Mouse (Mus musculus) lung, postnatal 36 days (tissue): ENCODE data around the gene Abr.
A peak's percentile ranks its signal among the peaks of the same experiment; 100 is the strongest.

ENCODE experiments used
- DNase-seq: peaks from one replicate; pipeline ENCODE4 v3.0.0; 2022; ENCODE audit warnings: mixed read lengths

Abr gene

GRCm38 (mm10) chr11:76484033-76484432 is 138.1 kb downstream of the Abr start:
- no peak for DNase-seq

- no peak for DNase-seq
Observed at GRCm38 (mm10) chr11:76483171-76483727, 138.9 kb downstream of the Abr start.

DNA sequence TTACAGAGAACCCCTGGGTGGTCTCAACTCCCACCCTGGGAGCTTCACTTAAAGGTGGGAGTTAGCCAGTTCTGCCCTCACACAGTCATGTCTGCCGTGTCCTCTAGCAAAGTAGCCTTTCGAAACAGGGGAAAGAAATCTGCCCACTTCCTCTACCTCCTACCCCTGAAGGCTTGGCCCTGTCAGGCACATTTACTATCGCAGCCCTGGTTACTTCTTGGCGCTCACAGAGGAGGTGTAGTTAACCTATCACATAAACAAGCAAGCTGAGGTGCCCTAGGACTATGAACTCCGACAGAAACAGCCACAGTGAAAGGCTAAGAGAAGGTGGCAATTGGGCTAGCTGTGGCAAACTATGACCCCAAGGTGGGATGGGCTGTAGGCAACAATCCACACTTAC is 139.4 kb downstream of the Abr start:
- peak; percentile 37 for DNase-seq

GRCm38 (mm10) chr11:76482183-76482582 is 139.9 kb downstream of the Abr start:
- DNase-seq, result peak; percentile 58

DNA sequence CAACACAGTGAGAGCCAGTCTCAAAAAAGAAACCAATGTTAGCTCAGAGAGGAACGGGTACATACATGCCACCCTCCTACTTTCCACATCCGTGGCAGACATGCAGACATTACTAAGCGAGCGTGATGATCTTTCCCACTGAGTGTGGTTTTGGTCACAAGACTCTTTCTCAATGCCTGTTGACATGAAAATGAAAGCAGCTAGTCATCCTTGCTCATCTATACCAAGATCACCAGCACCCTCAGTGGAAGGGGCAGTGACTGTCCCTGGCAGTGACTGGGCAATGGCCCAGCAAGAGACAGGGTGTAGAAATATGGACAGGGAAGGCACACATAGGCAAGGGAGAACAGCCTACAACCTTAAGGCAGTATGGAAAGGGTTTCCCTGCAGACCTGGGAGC is 142.4 kb downstream of the Abr start:
- DNase-seq, result peak; percentile 71

- peak; percentile 31 for DNase-seq
Observed at GRCm38 (mm10) chr11:76478676-76479655, 143.1 kb downstream of the Abr start.

DNA sequence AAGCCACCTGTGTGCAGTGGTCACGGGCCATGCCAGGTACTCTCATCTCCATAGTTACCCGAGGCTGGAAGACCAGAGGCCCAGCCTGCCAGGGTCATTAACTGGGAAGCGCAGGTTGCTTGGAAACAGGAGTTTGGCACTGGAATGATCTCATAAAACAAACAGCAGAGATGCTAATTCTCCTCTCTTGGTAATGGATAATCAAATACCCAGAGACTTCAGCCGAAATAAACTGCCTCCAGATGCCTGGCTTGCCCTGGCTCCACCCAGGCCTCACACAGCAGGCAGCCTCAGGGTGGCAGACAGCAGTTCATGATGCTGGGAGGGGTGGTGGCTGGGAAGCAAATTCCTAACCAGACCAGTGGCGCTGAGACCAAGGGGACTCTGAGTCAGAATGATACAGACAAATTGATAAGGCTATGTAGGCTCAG is 145.0 kb downstream of the Abr start:
- DNase-seq, result peak; percentile 34

- DNase-seq, result no peak
Observed at GRCm38 (mm10) chr11:76476376-76477094, 145.6 kb downstream of the Abr start.

GRCm38 (mm10) chr11:76472617-76473016 is 149.5 kb downstream of the Abr start:
- no peak for DNase-seq

- DNase-seq, result no peak
Observed at GRCm38 (mm10) chr11:76469311-76469998, 152.7 kb downstream of the Abr start.

DNA sequence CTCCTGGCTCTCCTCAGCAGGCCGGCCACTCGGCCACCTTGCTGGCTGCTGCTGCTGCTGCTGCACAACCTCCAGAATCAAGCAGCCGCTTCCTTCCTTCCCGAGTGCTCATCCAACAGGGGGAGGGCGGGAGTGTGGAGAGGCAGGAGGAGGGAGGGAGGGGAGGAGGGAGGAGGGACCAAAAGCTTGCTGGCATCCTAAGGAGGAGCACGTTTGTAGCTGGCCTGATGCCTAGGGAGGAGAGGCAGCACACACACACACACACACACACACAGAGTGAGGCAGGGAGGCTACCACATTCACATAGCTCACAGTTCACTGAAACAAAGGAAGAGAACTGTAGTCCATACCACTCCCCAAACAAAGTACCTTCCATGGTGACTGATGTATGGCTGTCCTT is 153.8 kb downstream of the Abr start:
- peak; percentile 59 for DNase-seq

GRCm38 (mm10) chr11:76467487-76468005 is 154.6 kb downstream of the Abr start:
- no peak for DNase-seq

DNA sequence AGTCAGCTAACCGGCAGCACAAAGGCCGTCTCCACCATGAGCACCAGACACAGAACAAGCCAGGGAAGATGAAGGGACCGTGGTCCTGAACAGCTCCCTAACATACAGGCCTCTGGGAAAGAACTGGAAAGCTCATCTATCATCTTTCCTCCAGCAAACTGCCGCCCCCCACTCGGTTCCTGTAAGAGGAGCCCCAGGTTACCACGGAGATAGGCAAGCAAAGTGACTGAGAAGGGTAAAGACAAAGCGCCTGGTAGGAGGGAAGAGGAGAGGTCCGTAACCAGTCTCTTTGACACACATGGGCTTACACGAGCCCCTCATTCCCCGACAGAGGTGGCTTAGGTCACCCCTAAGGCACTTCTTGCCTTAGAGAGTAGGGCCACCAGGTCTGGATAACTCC is 155.0 kb downstream of the Abr start:
- no peak for DNase-seq

- no peak for DNase-seq
Observed at GRCm38 (mm10) chr11:76465879-76466278, 156.2 kb downstream of the Abr start.

DNA sequence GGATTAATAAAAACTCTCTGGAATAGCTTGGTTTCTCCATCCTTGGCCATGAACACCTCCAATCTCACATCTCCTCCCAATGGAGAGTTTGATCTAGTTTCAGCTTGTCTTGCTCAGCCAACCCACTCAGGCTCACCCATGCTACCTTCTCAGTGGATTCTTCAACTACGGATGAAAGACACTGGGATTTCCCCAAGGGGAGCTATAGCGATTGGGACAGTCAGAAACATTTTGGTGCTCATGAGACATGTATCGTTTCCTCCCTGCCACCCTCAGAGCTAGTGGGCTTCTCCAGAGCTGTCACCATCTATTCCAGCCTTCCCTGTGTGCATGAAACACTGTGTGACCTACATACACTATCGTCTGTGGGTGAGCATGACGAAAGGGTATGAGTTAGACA is 160.4 kb downstream of the Abr start:
- no peak for DNase-seq

GRCm38 (mm10) chr11:76461201-76461600 is 160.9 kb downstream of the Abr start:
- no peak for DNase-seq

GRCm38 (mm10) chr11:76459489-76459888 is 162.6 kb downstream of the Abr start:
- no peak for DNase-seq

- DNase-seq, result peak; percentile 26
Observed at GRCm38 (mm10) chr11:76458730-76459129, 163.4 kb downstream of the Abr start.

GRCm38 (mm10) chr11:76456897-76457296 is 165.2 kb downstream of the Abr start:
- DNase-seq, result peak; percentile 23

GRCm38 (mm10) chr11:76456233-76456632 is 165.9 kb downstream of the Abr start:
- DNase-seq, result peak; percentile 96

- peak; percentile 77 for DNase-seq
Observed at GRCm38 (mm10) chr11:76454492-76454891, 167.6 kb downstream of the Abr start.

- no peak for DNase-seq
Observed at GRCm38 (mm10) chr11:76450202-76450561, 171.9 kb downstream of the Abr start.
